Mouse (Mus musculus): ENCODE measurements at regions not wholly inside any gene's neighbourhood (a gene's known extent, or its start where the extent isn't known, plus 50 kb on each side); places are given as distances from the start of the nearest gene placed in this dataset.

DNA sequence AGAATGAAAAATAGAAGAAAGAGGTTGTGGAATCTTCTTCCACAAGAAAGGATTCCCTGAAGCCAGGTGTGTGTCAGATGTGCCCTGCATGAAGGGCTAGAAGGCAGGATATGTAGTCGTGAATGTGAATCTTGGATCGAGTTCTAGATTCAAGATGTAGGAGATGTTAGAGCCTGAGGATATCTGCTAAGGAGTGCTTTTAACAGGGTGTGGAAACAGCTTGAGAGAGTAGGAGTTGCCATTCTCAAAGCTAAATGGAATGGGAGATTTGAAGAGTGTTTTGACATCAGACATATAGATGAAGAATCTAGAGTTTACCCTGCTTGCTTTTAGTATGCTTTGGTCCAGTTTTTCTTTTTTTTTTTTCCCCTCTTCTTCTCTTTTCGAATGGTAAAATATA lies 590.3 kb downstream of the Sis start:
- no peak for DNase-seq (ENCODE audit: low spot score)

DNA sequence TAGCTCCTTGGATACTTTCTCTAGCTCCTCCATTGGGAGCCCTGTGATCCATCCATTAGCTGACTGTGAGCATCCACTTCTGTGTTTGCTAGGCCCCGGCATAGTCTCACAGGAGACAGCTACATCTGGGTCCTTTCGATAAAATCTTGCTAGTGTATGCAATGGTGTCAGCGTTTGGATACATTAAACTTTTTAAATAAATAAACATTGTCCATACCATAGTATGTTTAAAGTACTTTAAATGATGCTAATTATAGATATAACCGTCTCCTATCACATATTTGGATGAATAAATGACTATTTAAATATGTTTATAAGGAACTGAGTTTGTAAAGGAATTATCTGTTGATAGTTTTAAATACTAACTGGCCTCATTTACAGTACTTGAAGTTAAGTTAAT lies 607.8 kb downstream of the Sis start:
- peak; percentile 58 for DNase-seq (ENCODE audit: low spot score)

DNA sequence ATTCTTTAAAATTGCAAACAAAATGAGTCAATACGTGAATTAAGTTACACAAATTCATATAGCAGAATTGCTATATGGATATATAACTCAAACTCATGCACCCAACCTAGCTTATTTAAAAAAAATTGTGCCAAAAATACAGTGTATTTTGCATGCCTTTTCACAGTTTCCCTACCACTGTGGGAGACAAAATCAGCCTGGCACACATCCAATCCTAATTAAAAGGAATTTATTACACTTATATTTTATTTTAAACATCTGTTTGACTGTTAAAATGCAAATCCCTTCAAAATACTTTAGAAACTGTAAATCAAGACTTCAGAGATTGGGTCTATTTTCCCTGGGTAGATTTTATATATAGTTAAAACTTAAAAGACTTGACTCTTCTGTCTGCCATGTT lies 639.6 kb downstream of the Sis start:
- no peak for DNase-seq (ENCODE audit: low spot score)

DNA sequence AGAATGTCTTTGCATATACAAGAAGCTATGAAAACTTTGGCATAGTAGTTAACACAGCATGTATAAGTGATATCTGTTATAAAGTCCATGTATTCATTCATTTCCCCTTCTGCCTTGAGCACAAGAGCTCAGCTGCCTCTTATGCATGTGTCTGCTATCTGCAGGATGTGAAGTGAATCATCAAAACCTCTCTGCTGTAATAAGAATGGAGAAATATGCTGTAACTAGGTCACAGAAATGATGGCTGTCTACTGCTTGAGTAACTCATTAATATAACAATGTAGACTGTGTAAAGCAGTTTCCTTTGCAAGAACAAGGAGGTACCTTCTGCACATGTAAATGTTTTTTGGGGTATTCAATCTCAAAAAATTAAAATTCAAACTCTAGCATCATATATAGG lies 643.8 kb downstream of the Sis start:
- no peak for DNase-seq (ENCODE audit: low spot score)

DNA sequence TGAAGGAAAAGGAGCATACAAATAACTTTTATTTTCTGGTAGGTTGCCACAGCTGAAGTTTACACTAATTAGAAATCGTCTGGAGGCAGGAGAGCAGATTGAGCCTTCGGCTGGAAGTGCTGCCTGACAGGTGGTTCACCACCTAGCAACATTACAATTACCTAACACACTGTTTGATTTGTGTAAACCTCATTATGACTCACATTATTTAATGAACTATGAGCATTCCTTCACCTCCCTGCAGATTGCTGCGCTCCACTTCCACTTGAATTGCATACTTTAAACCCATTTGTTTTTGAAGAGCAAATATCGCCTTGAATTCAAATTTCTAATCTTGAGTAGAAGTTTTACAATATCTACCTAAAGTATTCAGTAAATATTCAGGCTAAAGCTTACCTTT lies 663.0 kb downstream of the Sis start:
- no peak for DNase-seq (ENCODE audit: low spot score)
